Comparison of ENCODE assay signal across 19 mouse cellular contexts in the genomic region with DNA sequence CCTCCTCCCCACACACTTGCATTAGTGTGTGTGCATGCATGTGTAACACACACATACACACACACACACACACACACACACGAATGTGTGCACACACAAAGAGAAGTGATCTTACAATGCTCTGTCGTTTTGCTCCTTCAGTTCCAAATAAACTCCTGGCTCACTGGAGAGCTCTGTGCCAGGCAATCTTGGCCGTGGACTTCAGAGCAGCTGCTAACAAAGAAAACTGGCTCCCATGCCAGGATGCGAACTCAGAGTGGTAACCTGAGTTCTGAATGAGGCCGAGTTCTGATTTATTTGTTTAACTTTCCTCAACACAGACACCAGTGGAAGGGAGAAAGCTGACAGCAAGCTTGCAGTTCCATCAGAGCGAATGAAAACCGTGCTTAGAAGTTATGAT.
DNase-seq lines count a peak whose midpoint lies in the region; ATAC-seq lines count a peak whose summit lies in the region.
"Had no signal": no experiment of that assay in that cellular context is flagged by ENCODE, and none has a peak within 500 bp of the region (broad histone marks: within the 10 kb centered on the region; RNA-seq: fewer than 3 reads in every experiment).

No protein-coding gene starts in this region.

- no peak for DNase-seq in frontal cortex, postnatal 14 days (ENCODE audit: low spot score in 2 of 2)
- DNase-seq in left cerebral cortex, postnatal 25 days (ENCODE audit: low spot score in 2 of 2): peak; percentile 13 to 33
- no peak for DNase-seq in left cerebral cortex, postnatal 10 days (ENCODE audit: extremely low spot score in 1 of 2, low spot score in 2 of 2)
- DNase-seq in brain, adult 2 months (ENCODE audit: low read depth, low spot score): peak; percentile 47
- peak; percentile 58 for DNase-seq in embryonic facial prominence, embryonic 14.5 days (ENCODE audit: low spot score)
- DNase-seq in kidney, adult 18-20 months: no peak
- DNase-seq: adrenal gland, adult 2 months; cerebellum, adult 2 months; gastrocnemius, postnatal 36 days; heart, postnatal 36 days; kidney, adult 8-10 months; kidney, postnatal 36 days; liver, postnatal 0 days; thymus, adult 2 months had no signal

- no peaks in the 10 kb centered on the region for H3K36me3 ChIP-seq in embryonic facial prominence, embryonic 14.5 days (ENCODE audit: control insufficient read depth, insufficient read depth, low read length)
- H3K36me3 ChIP-seq: G1E; heart, embryonic 12.5 days; limb, embryonic 13.5 days had no signal

- WGBS in embryonic facial prominence, embryonic 14.5 days: 62% methylated on average over 7 of the region's 7 CpGs

- peak overlapping the region; percentile 79 for H3K27ac ChIP-seq in embryonic facial prominence, embryonic 14.5 days (replicated peaks; ENCODE audit: low read depth, low read length)
- H3K27ac ChIP-seq: limb, embryonic 13.5 days had no signal

- H3K4me3 ChIP-seq in embryonic facial prominence, embryonic 14.5 days (ENCODE audit: low read depth, low read length): no peak overlapping the region
- H3K4me3 ChIP-seq: heart, embryonic 12.5 days; limb, embryonic 13.5 days; myocyte had no signal

- no peak overlapping the region for H3K4me2 ChIP-seq in embryonic facial prominence, embryonic 14.5 days (ENCODE audit: low read depth, low read length)
- H3K4me2 ChIP-seq: heart, embryonic 12.5 days; limb, embryonic 13.5 days had no signal

- peak; percentile 56; the same call in 1 of the 2 replicates for ATAC-seq in frontal cortex, adult (ENCODE audit: low TSS enrichment)
- ATAC-seq in embryonic facial prominence, embryonic 14.5 days (ENCODE audit: low read depth): no peak
- ATAC-seq: liver, postnatal 0 days had no signal

- H3K4me1 ChIP-seq in embryonic facial prominence, embryonic 14.5 days (ENCODE audit: control insufficient read depth, insufficient read depth, low read length): peaks cover 46% of the 10 kb centered on the region

- no peaks in the 10 kb centered on the region for H3K27me3 ChIP-seq in embryonic facial prominence, embryonic 14.5 days (replicated peaks; ENCODE audit: control insufficient read depth, insufficient read depth, low read length)
- H3K27me3 ChIP-seq: heart, embryonic 12.5 days; limb, embryonic 13.5 days had no signal

- H3K9ac ChIP-seq in embryonic facial prominence, embryonic 14.5 days (ENCODE audit: low read depth, low read length): no peak overlapping the region
- H3K9ac ChIP-seq: heart, embryonic 12.5 days; limb, embryonic 13.5 days; liver, postnatal 0 days had no signal

- intact Hi-C loops in left cerebral cortex, postnatal 25 days (cut with DNase I): no loop called here
- intact Hi-C loops in left cerebral cortex, postnatal 10 days (cut with DNase I): no loop called here

- no peaks in the 10 kb centered on the region for H3K9me3 ChIP-seq in embryonic facial prominence, embryonic 14.5 days (ENCODE audit: control insufficient read depth, low read length)
- H3K9me3 ChIP-seq: G1E; heart, embryonic 12.5 days; limb, embryonic 13.5 days had no signal

Comparison
In these comparisons a context has a peak if more than half of its experiments do, and no peak if none do; other contexts are left out.
1. DNase-seq: peak in left cerebral cortex, postnatal 25 days (2 of 2), brain, adult 2 months (single experiment) and embryonic facial prominence, embryonic 14.5 days (single experiment); none in frontal cortex, postnatal 14 days (0 of 2), left cerebral cortex, postnatal 10 days (0 of 2) and kidney, adult 18-20 months (single experiment).